Mouse (Mus musculus) G1E-ER4 (cell line): ENCODE results near the gene Snai3. TPM values are rescaled to one million over a fixed set of nuclear protein-coding genes. Genes with fewer than 3 reads are reported as not detected.

Source experiments
- GATA1 ChIP-seq: IDR thresholded peaks from one replicate; pipeline ENCODE4 v1.8.0; 2012; ENCODE audit warnings: low read length, inconsistent platforms
- polyA plus RNA-seq: library from polyadenylated mRNA; stranded (reverse); fragments of >175 nt; gene quantifications from 2 replicates; pipeline ENCODE4 v1.2.3, GENCODE M21; 2012

Gene Snai3
- polyA plus RNA-seq, 1 experiment, result not detected

DNA sequence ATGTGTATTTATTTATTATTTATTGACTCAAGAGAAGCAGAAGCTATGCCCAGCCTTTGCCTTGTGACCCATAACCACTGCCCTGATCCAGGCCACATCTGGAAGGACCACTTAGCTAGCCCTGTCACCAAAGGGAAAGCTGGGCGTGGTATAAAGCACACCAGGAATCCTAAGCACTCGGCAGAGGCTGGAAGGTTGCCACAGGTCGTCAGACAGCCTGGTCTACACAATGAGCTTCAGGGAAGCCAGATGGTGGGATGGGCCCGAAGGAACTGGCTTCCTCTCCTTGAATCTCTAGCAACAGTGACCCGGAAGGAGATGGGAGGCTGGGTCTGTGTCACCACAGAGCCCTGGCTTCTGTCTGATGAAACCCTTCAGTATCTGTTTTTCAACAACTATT is 36.9 kb downstream of the Snai3 start:
- TF ChIP-seq GATA1, result no peak

DNA sequence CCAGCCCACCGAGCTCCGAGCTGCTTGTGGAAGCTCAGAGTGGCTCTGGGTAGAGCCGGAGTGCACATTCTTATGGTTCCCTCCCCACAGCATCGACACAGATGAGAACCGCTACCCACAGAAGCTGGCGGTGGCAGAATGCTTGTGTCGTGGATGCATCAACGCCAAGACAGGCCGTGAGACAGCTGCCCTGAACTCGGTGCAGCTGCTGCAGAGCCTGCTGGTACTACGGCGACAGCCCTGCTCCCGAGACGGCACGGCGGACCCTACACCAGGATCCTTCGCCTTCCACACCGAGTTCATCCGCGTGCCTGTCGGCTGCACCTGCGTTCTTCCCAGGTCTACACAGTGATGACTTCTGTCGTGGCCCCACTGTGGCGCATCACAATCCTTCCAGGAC is 37.3 kb downstream of the Snai3 start:
- TF ChIP-seq GATA1, result no peak

DNA sequence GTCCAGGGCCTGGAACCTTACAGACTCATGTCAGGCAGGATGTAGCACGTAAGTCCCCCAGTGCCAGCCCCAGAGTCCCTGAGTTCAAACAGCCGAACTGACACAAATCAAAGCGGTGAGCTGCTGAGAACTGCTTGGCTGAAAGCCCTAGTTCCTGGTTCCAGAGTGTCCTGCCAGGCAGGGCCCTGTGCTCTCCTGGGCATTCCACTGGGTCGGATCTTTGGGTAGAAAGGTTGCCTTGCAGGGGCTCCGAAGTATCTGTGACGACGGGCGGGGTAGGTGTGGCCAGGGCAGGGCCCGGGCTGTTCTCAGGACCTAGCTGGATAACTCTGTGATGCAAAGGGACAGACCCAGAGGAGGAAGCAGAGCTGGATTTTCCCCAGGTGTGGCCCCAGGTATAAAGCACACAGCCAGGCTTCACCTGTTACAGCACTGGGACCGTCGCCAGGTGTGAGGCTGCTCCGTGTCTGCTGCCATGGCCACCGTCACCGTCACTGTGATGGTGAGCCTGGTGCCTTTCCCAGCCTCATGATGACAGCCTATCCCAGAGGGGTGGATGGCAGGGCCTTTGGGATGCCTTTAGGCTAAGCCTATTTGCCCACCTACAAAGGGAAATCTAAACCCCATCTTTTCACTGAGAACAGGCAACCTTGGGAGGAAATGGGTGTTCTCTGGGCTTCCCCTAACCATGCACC is 39.0 kb downstream of the Snai3 start, which contains the start of gene Il17c:
Il17c (plus strand) TSS at position 645 of the 695 bp plus-strand sequence.
- no peak for TF ChIP-seq GATA1

DNA sequence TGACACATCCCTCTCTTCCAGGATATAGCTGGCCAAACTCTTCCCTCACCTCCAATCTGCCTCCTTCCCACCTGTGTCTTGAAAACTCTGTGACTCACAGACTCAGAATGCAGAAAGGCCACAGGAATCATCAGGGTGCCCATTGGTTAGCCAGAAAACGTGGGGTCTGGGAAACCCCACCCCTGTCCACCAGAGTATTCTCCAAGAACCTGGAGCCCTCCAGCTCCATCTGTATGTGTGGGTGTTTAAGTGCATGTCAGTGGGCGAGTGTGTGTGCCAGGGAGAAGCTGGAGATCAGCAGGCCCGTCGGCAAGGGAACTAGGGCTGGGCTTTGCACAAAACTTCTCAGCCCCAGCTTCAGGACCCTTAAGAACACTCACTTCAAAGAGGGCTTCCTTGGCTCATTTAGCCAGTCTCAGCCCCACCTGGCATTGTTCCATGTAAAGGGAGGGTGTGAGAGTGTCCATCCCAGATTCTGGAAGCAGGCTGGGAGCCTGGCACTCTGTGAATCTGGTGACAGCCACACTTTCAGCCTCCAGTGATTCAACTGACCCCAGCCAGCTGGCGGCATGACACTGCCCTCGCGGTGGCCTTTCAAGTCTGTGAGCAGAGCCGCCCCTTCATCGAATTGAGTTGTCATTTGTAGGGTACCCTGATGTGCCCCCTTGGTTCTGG is 40.5 kb downstream of the Snai3 start:
- no peak for TF ChIP-seq GATA1

DNA sequence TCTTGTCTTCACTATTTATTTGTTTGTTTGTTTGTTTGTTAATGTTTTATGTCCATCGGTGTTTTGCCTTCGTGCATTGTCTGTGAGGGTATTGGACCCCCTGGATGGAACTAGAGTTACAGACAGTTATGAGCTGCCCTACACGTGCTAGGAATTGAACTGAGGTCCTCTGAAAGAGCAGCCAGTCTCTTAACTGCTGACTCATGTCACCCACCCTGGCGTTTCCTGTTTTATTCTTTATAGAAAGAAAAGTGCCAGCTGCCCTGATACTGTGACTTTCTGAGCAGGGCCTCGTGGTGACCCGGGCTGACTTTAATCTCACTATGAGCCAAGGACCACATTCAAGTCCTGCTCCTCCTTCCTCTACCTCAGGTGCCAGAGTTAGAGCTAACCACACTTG is 45.0 kb downstream of the Snai3 start:
- TF ChIP-seq GATA1, result no peak

DNA sequence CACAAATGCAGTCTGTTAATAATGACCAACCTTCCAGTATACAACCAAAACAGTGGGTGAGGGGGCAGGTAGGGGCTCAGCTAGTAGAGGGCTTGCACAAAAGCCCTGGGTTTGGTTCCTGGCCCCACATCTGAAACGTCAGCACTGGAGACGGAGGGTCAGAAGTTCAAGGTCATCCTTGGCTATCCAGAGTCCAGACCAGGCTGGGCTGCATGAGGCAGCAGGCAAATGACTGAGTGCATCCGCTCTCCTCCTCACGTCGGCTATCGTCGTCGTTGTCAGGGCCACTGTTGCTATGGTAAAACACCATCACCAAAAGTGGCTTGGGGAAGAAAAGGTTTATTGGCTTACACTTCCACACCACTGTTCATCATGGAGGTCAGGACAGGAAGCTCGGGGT is 46.2 kb downstream of the Snai3 start:
- no peak for TF ChIP-seq GATA1

DNA sequence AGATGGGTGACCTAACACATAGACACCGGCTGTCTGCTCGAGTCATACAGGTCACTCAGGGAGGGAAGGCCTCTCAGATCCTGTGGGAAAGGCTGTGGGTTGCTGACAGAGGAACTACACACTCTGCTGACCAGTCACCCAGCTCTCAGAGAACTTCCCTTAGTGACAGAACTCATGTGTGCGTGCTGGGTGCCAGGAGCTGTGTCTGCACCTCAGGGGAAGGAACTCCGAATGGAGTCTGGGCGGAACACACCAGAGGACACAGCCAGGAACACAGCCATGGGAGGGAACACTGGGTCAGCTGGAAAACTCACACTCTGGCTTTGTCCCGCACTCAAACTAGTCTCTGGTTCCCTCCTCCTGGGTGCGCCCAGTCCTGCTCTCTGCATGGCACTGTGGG is 52.9 kb downstream of the Snai3 start:
- no peak for TF ChIP-seq GATA1

DNA sequence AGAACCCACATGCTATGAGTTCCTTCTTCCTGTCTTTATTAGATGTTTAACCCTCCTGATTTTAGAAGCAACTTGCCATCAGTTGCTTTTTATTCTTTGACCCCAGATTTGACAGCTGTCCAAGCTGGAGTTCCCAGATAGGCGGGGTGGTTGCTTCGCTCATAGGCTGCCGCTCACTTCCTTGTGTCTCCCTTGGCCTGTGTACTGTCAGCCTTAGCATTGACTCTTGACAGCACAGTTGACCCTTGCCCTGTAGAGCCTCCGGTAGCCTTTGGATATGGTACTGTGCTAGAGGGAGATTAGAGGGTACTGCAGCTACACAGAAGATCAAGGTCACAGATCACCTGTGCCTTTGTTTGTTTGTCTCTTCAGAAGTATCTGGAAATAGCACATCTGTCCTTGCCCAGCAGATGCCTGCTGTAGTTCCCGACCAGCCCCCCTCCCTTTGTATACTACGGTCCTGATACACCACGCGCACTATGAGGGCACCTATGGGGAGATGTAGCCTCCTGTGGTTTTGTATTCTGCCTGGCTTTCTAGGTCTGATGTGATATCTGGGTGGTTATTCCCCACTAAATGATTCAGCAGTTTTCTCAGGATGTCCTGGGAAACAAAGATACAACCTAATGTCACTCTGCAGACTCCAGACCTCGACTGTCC is 55.3 kb downstream of the Snai3 start:
- TF ChIP-seq GATA1, result peak; percentile 77

Other genes starting within 250 kb of the Snai3 start
- 656 and 708 TPM in 2 replicates for gene Zfpm1, start 178.6 kb downstream of the Snai3 start, polyA plus RNA-seq
- gene Trhr2, start 100.0 kb downstream of the Snai3 start, polyA plus RNA-seq, result not detected in 2 replicates
- gene Zc3h18, start 84.1 kb downstream of the Snai3 start, polyA plus RNA-seq, result 148 and 187 TPM in 2 replicates
- 0.15 and 0.27 TPM in 2 replicates for gene Il17c, start 38.7 kb downstream of the Snai3 start, polyA plus RNA-seq
- gene Cyba, start 27.8 kb downstream of the Snai3 start, polyA plus RNA-seq, result 197 and 218 TPM in 2 replicates
- 66.0 and 70.7 TPM in 2 replicates for gene Mvd, start 17.3 kb downstream of the Snai3 start, polyA plus RNA-seq
- gene Rnf166, start 15.3 kb upstream of the Snai3 start, polyA plus RNA-seq, result 26.8 and 32.6 TPM in 2 replicates
- gene Ctu2, start 15.4 kb upstream of the Snai3 start, polyA plus RNA-seq, result 34.0 and 38.9 TPM in 2 replicates
- gene Piezo1, start 90.6 kb upstream of the Snai3 start, polyA plus RNA-seq, result 69.8 and 70.8 TPM in 2 replicates
- 256 and 305 TPM in 2 replicates for gene Cdt1, start 107.3 kb upstream of the Snai3 start, polyA plus RNA-seq
- gene Aprt, start 116.2 kb upstream of the Snai3 start, polyA plus RNA-seq, result 236 and 483 TPM in 2 replicates
- 3.2 and 3.4 TPM in 2 replicates for gene Galns, start 150.7 kb upstream of the Snai3 start, polyA plus RNA-seq
- gene Trappc2l, start 150.9 kb upstream of the Snai3 start, polyA plus RNA-seq, result 0.46 and 1.2 TPM in 2 replicates
- gene Pabpn1l, start 162.0 kb upstream of the Snai3 start, polyA plus RNA-seq, result not detected in 2 replicates
- 256 and 273 TPM in 2 replicates for gene Cbfa2t3, start 238.4 kb upstream of the Snai3 start, polyA plus RNA-seq